Mouse (Mus musculus): ENCODE measurements around the gene Rest. TPM values are rescaled to one million over a fixed set of nuclear protein-coding genes. Genes with fewer than 3 reads are reported as not detected.

The Rest gene
- 80.3 to 88.4 TPM (median 83.6 TPM) in 4 replicates for total RNA-seq (2023; ENCODE audit: inconsistent age)

GRCm38 (mm10) chr5:77265081-77265670 lies at the start of gene Rest:
TSS of gene Rest (plus strand) at chr5:77265491.

DNA sequence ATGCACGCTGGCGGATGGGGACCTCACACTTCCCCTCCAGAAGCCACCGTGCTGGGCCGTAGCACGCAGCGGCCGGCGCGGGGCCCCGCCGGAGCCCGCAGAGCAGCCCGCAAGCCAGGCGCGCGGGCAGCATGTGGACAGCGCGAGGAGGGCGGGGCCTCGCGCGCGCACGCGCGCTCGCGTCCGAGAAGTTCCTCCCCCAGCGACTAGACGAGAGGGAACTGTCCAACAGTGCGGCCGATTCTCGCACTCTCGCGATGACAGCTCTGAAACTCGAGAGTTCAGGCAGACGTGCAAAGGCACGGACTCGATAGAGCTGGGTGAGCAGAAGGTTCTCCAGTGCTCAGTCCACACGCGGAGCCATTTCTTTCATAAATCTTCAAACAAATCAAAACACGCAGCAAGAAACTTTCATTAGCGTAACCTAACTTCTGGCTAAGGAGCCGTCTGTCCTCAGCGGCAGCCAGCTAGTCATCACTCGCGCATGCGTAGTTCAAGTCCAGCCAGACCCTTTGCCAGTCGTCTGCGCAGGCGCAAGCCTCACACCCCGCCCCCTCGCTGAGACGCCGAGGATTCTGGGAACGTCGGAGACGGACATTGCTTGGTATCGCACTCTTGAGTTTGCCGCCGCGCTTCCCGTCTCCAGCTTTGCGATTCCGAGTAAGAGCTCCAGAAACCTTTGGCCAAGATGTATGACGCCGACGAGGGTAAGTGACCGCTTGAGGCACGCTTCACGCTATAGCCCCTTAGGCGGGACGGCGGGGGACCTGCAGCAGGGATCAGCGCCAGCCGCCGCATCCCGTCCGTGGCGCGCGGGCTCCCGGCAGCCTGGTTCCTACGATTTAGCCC lies 44.9 kb downstream of the Rest start, which contains the start of the genes Noa1 and Polr2b:
TSS of gene Noa1 (minus strand) at position 161 of the 849 bp plus-strand sequence.
TSS of gene Polr2b (plus strand) at position 224 of the 849 bp plus-strand sequence.

Other genes with a start within 250 kb of the Rest start
- gene Thegl, start 249.5 kb upstream of the Rest start, total RNA-seq (2023; ENCODE audit: inconsistent age) = 0.32 to 1.3 TPM (median 0.53 TPM) in 4 replicates
- 17.4 to 21.8 TPM (median 19.9 TPM) in 4 replicates for gene Hopx, start 150.4 kb upstream of the Rest start, total RNA-seq (2023; ENCODE audit: inconsistent age)
- gene Spink2, start 54.0 kb upstream of the Rest start, total RNA-seq (2023; ENCODE audit: inconsistent age) = not detected in 4 replicates
- gene Noa1, start 44.6 kb downstream of the Rest start, total RNA-seq (2023; ENCODE audit: inconsistent age) = 33.8 to 47.5 TPM (median 42.1 TPM) in 4 replicates
- gene Polr2b, start 44.7 kb downstream of the Rest start, total RNA-seq (2023; ENCODE audit: inconsistent age) = 67.4 to 79.1 TPM (median 67.8 TPM) in 4 replicates
- gene Igfbp7, start 142.6 kb downstream of the Rest start, total RNA-seq (2023; ENCODE audit: inconsistent age) = 0.67 to 1.1 TPM in 2 of 4 replicates, not detected in the others

Measured in B cell, adult (primary cell).